Mouse (Mus musculus) left cerebral cortex, postnatal 14 days (tissue): ENCODE results near the gene Slc16a9. TPM values are rescaled to one million over a fixed set of nuclear protein-coding genes. Genes with fewer than 3 reads are reported as not detected.

Source experiments
- total RNA-seq, 2 experiments: library from RNA; stranded (reverse); gene quantifications; 2 replicates each; pipeline ENCODE4 v1.2.3; 2021

Slc16a9 gene
- total RNA-seq, 2 experiments from 2014 or later = 3.4 to 5.7 TPM

Other genes starting within 250 kb of the Slc16a9 start
- 10 to 100 TPM; 53.9 to 58.8 TPM for gene Ccdc6, start 148.0 kb upstream of the Slc16a9 start, total RNA-seq
- not detected for gene Mrln, start 40.4 kb upstream of the Slc16a9 start, total RNA-seq
- 10 to 100 TPM; 46.9 to 50.9 TPM for gene Fam13c, start 195.4 kb downstream of the Slc16a9 start, total RNA-seq